Mouse (Mus musculus): ENCODE results near the gene Kdm1a.

The Kdm1a gene

GRCm38 (mm10) chr4:136605756-136606485, 3.4 kb upstream of the Kdm1a start:
- in situ Hi-C loops (cut with MboI; ENCODE audit: low sequenced_read_pairs), result no loop called here

- in situ Hi-C loops (cut with MboI; ENCODE audit: low sequenced_read_pairs), result no loop called here
Observed at GRCm38 (mm10) chr4:136602018-136602554, 437 bp downstream of the Kdm1a start.

GRCm38 (mm10) chr4:136601476-136601875, 1.0 kb downstream of the Kdm1a start:
- in situ Hi-C loops (cut with MboI; ENCODE audit: low sequenced_read_pairs), result no loop called here

GRCm38 (mm10) chr4:136600536-136600935, 2.0 kb downstream of the Kdm1a start:
- in situ Hi-C loops (cut with MboI; ENCODE audit: low sequenced_read_pairs), result no loop called here

GRCm38 (mm10) chr4:136599869-136600268, 2.7 kb downstream of the Kdm1a start:
- in situ Hi-C loops (cut with MboI; ENCODE audit: low sequenced_read_pairs), result no loop called here

- in situ Hi-C loops (cut with MboI; ENCODE audit: low sequenced_read_pairs), result no loop called here
Observed at GRCm38 (mm10) chr4:136598268-136598876, 4.2 kb downstream of the Kdm1a start.

- in situ Hi-C loops (cut with MboI; ENCODE audit: low sequenced_read_pairs), result no loop called here
Observed at GRCm38 (mm10) chr4:136595221-136595620, 7.3 kb downstream of the Kdm1a start.

GRCm38 (mm10) chr4:136594006-136594405, 8.5 kb downstream of the Kdm1a start:
- in situ Hi-C loops (cut with MboI; ENCODE audit: low sequenced_read_pairs), result no loop called here

- in situ Hi-C loops (cut with MboI; ENCODE audit: low sequenced_read_pairs), result no loop called here
Observed at GRCm38 (mm10) chr4:136592111-136592510, 10.4 kb downstream of the Kdm1a start.

- in situ Hi-C loops (cut with MboI; ENCODE audit: low sequenced_read_pairs), result no loop called here
Observed at GRCm38 (mm10) chr4:136588003-136588402, 14.5 kb downstream of the Kdm1a start.

GRCm38 (mm10) chr4:136587221-136587827, 15.2 kb downstream of the Kdm1a start:
- in situ Hi-C loops (cut with MboI; ENCODE audit: low sequenced_read_pairs), result no loop called here

GRCm38 (mm10) chr4:136581885-136582284, 20.6 kb downstream of the Kdm1a start:
- in situ Hi-C loops (cut with MboI; ENCODE audit: low sequenced_read_pairs), result no loop called here

- in situ Hi-C loops (cut with MboI; ENCODE audit: low sequenced_read_pairs), result no loop called here
Observed at GRCm38 (mm10) chr4:136569998-136570397, 32.5 kb downstream of the Kdm1a start.

GRCm38 (mm10) chr4:136568629-136569028, 33.9 kb downstream of the Kdm1a start:
- in situ Hi-C loops (cut with MboI; ENCODE audit: low sequenced_read_pairs), result no loop called here

- in situ Hi-C loops (cut with MboI; ENCODE audit: low sequenced_read_pairs), result no loop called here
Observed at GRCm38 (mm10) chr4:136562755-136563154, 39.8 kb downstream of the Kdm1a start.

GRCm38 (mm10) chr4:136560270-136560991, 42.1 kb downstream of the Kdm1a start:
- in situ Hi-C loops (cut with MboI; ENCODE audit: low sequenced_read_pairs), result no loop called here

- in situ Hi-C loops (cut with MboI; ENCODE audit: low sequenced_read_pairs), result no loop called here
Observed at GRCm38 (mm10) chr4:136559690-136560089, 42.8 kb downstream of the Kdm1a start.

- in situ Hi-C loops (cut with MboI; ENCODE audit: low sequenced_read_pairs), result no loop called here
Observed at GRCm38 (mm10) chr4:136557638-136558037, 44.9 kb downstream of the Kdm1a start.

- in situ Hi-C loops (cut with MboI; ENCODE audit: low sequenced_read_pairs), result no loop called here
Observed at GRCm38 (mm10) chr4:136553108-136553507, 49.4 kb downstream of the Kdm1a start.

GRCm38 (mm10) chr4:136548381-136548801, 54.1 kb downstream of the Kdm1a start:
- in situ Hi-C loops (cut with MboI; ENCODE audit: low sequenced_read_pairs), result no loop called here

GRCm38 (mm10) chr4:136547721-136548120, 54.8 kb downstream of the Kdm1a start:
- in situ Hi-C loops (cut with MboI; ENCODE audit: low sequenced_read_pairs), result no loop called here

Data from CH12F3 (cell line).